Mouse (Mus musculus): ENCODE measurements around the gene Tmed4.
A peak's percentile ranks its signal among the peaks of the same experiment; 100 is the strongest.

- TF ChIP-seq CTCF (IDR thresholded peaks at IDR 0.05) (no peak; the same call in none of the 2 replicates), POLR2A (IDR thresholded peaks at IDR 0.05; ENCODE audit: insufficient read depth, low read depth, low read length) (no peak), EP300 (IDR thresholded peaks at IDR 0.05; ENCODE audit: insufficient read depth, low read depth, low read length) (peak; percentile 23; the same call in 1 of the 2 replicates)
These were observed 13.1 kb downstream of the Tmed4 start for GRCm38 (mm10) chr11:6261434-6262082.

Measured in heart, adult 2 months (tissue).